Mouse (Mus musculus): ENCODE results near the gene Fam122a.

DNA sequence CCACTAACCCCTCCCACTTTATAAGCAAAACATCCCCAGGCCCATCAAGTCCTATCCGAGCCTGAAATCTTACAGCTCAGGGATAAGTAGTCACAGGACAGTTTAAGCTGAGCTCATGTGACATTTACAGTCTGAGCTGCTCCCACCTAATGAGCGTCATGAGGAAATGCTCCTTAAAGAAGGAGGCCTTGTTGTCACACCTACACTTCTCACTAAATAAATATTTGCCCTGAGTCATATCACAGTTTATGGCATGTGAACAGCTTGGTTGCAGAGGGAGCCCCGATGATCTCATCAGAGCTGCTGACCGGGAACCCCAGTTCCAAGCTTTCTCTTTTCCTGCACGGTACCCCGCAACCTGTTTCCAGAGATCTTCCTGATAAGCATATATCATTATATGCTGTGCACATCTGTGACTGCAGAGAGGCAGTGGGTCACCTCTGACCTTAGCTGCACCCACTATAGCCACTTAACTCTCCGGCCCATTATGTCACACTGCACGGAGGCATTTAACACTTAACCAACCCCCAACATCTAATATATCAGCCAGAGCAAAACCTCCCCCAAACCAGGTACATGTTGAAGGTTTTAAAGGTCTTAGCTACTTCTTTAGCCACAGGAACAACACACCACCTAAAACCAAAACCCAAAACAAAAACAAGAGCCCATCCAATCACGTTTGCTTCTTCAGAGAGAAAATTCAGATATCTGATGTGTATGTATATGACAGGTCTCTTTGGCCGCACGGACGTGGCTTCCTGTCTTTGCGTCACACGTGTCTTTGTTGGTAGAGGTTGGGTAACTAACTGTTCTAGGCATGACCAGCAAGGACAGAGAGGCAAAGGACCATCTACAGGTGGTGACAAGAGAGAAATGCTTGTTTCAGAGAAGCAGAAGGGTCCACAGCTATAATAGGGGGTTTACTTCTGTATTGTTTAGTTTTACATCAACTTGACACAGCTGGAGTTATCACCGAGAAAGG lies 37.8 kb upstream of the Fam122a start:
- no peak for TF ChIP-seq CTCF (IDR thresholded peaks at IDR 0.05; ENCODE audit: control insufficient read depth, insufficient read depth, insufficient replicate concordance, low read depth, low read length)
- TF ChIP-seq POLR2A (IDR thresholded peaks at IDR 0.05; ENCODE audit: control insufficient read depth, low read depth, low read length): no peak

Data from testis, adult 2 months (tissue).